Mouse (Mus musculus) limb, embryonic 14.5 days (tissue): ENCODE data around the gene Gm30191. TPM values are rescaled to one million over a fixed set of nuclear protein-coding genes. Genes with fewer than 3 reads are reported as not detected.

ENCODE experiments used
- ATAC-seq: fragments of 200-750 bp; cut with Nextera tagmentation; 2 replicates; pipeline ENCODE4 v1.8.0; 2017; ENCODE audit warnings: low read depth, moderate number of reproducible peaks, moderate TSS enrichment; ENCODE audit not compliant: low FRiP score
- DNase-seq: peaks from one replicate; pipeline ENCODE4 v3.0.0-alpha.2; 2015; ENCODE audit warnings: low spot score
- H3K27ac ChIP-seq: fragments of 300-500 bp; sonication (generic); replicated peaks from 2 replicates; pipeline ENCODE4 v1.5.1; 2014; ENCODE audit warnings: low read depth, mild to moderate bottlenecking, low read length, moderate library complexity, mixed read lengths
- H3K27me3 ChIP-seq: fragments of 300-500 bp; sonication (generic); 2 replicates; pipeline ENCODE4 v1.6.1; 2014; ENCODE audit warnings: low read length, mixed read lengths; ENCODE audit not compliant: control insufficient read depth, insufficient read depth
- H3K36me3 ChIP-seq: fragments of 300-500 bp; sonication (generic); 2 replicates; pipeline ENCODE4 v1.6.1; 2014; ENCODE audit warnings: mild to moderate bottlenecking, low read length, moderate library complexity, mixed read lengths; ENCODE audit not compliant: control insufficient read depth, insufficient read depth
- H3K4me1 ChIP-seq: fragments of 300-500 bp; sonication (generic); 2 replicates; pipeline ENCODE4 v1.6.1; 2014; ENCODE audit warnings: antibody characterized with exemption, low read length, mixed read lengths; ENCODE audit not compliant: control insufficient read depth, insufficient read depth
- H3K4me2 ChIP-seq: fragments of 300-500 bp; sonication (generic); replicated peaks from 2 replicates; pipeline ENCODE4 v1.6.1; 2014; ENCODE audit warnings: low read depth, mild to moderate bottlenecking, low read length, moderate library complexity; ENCODE audit not compliant: severe bottlenecking
- H3K4me3 ChIP-seq: fragments of 300-500 bp; sonication (generic); replicated peaks from 2 replicates; pipeline ENCODE4 v1.5.1; 2014; ENCODE audit warnings: low read length
- H3K9ac ChIP-seq: fragments of 300-500 bp; sonication (generic); 2 replicates; pipeline ENCODE4 v1.6.1; 2014; ENCODE audit warnings: mild to moderate bottlenecking, low read depth, low read length, moderate library complexity; ENCODE audit not compliant: severe bottlenecking
- H3K9me3 ChIP-seq: fragments of 300-500 bp; sonication (generic); 2 replicates; pipeline ENCODE4 v1.6.1; 2016; ENCODE audit warnings: low read length; ENCODE audit not compliant: control insufficient read depth
- POLR2A ChIP-seq: fragments of 200-500 bp; IDR thresholded peaks from 2 replicates; pipeline ENCODE4 v1.8.0; 2012; ENCODE audit warnings: inconsistent platforms, mild to moderate bottlenecking, moderate library complexity, borderline replicate concordance; ENCODE audit not compliant: insufficient read depth, insufficient read length; ENCODE audit errors: extremely low read depth
- WGBS: fragments of 180-500 bp; shearing (Covaris S2); extraction: QIAGEN DNeasy Blood & Tissue Kit; methylation state at CpG from one replicate; pipeline ENCODE4 v1.1.7; 2014; 5-methylcytosine and 5-hydroxymethylcytosine counted together
- polyA plus RNA-seq, 2 experiments: library from polyadenylated mRNA; depleted of rRNA in 1 of 2; stranded (reverse) in 1 of 2; unstranded in 1 of 2; fragments of >200 nt; fragmentation: Nextera tagmentation in 1 of 2; extraction: Ambion mirVana in 1 of 2; gene quantifications; 2 replicates each; pipeline versions ENCODE4 v1.2.1 to v1.2.3; 2012 to 2014

Gm30191 gene
- polyA plus RNA-seq (2012; rRNA removed) (not detected in 2 replicates), polyA plus RNA-seq (2014; fragmentation: Nextera tagmentation; extraction: Ambion mirVana) (not detected in 2 replicates)

DNA sequence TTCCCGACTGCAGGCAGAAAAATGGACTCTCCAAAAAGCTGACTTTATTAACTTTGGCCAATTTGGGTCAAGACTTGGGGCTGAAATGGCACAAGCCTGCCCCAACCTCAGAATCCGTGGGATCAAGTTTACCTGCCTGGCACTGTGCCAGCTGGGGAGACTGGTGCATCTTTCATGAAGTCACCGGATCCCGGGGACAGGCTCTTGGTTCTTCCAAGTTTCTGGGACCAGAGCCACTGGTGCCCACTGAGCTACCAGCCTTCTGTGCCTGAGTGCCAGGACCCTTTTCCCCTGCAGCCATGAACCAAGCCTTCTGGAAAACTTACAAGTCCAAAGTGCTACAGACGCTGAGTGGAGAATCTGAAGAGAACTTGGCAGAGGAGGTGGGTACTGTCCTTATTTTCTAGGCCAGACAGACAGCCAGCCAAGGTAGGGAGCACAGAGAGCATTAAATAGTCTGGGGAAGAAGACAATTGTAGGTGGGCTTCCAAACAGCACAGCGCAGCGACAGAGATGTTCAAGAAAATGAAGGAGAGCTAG, at the start of gene Gm30191:
Gm30191 (plus strand) TSS at position 217 of the 540 bp plus-strand sequence.
- ATAC-seq = no peak
- TF ChIP-seq POLR2A = no peak
- Histone ChIP-seq H3K36me3 (no peaks in the 10 kb centered on the region), H3K27me3 (peaks cover 32% of the 10 kb centered on the region), H3K4me1 (peaks cover 28% of the 10 kb centered on the region), H3K27ac (no peak within 1 kb of the TSS), H3K4me2 (peak within 1 kb of the TSS; percentile 94), H3K9me3 (no peaks in the 10 kb centered on the region), H3K9ac (peak within 1 kb of the TSS; percentile 78), H3K4me3 (peak within 1 kb of the TSS; percentile 76)
- WGBS = 70% methylated on average over 7 of the region's 7 CpGs
- no peak for DNase-seq

DNA sequence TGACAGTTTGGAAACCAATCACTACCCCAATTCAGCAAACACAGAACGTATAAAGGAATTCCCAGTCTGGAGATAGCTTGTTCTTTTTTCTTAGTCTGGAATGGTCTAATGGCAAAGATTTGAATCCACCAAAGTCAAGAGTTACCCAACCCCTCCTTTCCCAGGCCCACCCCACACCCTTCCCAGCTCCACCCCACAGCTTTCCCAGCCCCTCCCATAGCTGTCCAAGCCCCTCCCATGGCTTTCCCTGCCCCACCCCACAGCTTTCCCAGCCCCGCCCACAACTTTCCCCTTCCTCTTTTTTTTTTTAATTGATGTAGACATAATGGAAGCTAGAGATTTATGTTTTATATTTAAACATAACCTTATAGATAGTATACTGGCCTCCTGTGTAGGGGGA, 47.4 kb upstream of the Gm30191 start:
- ATAC-seq (no peak), DNase-seq (no peak)
- H3K4me3 ChIP-seq = no peak overlapping the region
- 76% methylated on average over 2 of the region's 2 CpGs for WGBS
- H3K36me3 ChIP-seq = no peaks in the 10 kb centered on the region
- H3K27ac ChIP-seq = no peak overlapping the region
- H3K27me3 ChIP-seq = no peaks in the 10 kb centered on the region
- H3K9me3 ChIP-seq = no peaks in the 10 kb centered on the region
- no peak overlapping the region for H3K9ac ChIP-seq
- H3K4me2 ChIP-seq = no peak overlapping the region
- H3K4me1 ChIP-seq = no peaks in the 10 kb centered on the region
- no peak for TF ChIP-seq POLR2A

DNA sequence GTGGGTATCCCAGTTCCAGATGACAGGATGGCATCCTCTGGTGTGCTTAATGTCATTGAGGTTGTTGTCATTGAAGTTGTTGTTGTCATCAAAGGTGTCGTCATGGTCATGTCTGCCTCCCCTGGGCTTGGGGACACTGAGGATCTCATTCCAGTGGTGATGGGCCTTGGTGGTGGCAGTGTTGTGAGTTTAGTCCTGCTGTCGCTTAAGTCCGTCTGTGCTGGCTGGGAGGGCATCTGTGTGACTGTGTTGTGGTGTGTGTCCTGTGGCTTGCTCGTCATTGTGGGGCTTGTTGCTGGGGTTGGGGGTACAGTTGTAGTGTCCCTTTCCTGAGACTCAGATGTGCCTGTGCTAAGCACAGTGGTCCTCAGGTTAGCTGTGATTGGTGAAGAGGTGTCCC, 43.8 kb upstream of the Gm30191 start, which contains the start of gene Gm7534:
Gm7534 (minus strand) TSS at position 101 of the 400 bp plus-strand sequence.
- no peak for ATAC-seq
- H3K36me3 ChIP-seq = no peaks in the 10 kb centered on the region
- H3K4me2 ChIP-seq = no peak within 1 kb of the TSS
- no peak for DNase-seq
- no peak within 1 kb of the TSS for H3K9ac ChIP-seq
- no peaks in the 10 kb centered on the region for H3K4me1 ChIP-seq
- H3K27me3 ChIP-seq = no peaks in the 10 kb centered on the region
- H3K27ac ChIP-seq = no peak within 1 kb of the TSS
- H3K9me3 ChIP-seq = no peaks in the 10 kb centered on the region
- no peak for TF ChIP-seq POLR2A
- no peak within 1 kb of the TSS for H3K4me3 ChIP-seq
- WGBS = 87% methylated on average over 4 of the region's 4 CpGs

DNA sequence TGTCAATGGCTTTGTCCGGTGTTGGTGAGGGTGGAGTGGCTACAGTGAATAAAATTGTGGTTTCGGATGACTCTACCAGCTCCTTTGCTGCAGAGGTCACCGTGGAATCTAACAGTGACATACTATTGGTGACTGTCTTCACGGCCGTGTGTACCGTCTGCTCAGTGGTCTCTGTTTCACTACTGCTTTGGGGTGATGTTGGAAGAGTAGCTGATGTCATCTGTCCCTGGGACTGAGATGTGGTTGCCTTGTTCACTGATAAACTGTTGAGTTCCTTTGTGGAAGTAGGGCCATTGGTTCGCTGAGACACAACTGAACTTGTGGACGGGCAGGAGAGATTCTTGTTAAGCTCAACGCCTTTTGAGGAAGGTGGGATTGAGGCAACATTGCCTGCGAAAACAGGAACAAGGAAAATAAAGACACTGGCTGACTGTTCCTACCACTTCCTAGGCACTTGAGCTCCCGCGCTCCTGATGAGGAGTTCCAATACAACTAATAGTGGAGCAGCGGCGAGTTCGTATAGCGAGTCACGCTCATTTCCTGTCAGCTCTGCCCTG, 43.3 kb upstream of the Gm30191 start:
- no peak overlapping the region for H3K4me3 ChIP-seq
- H3K27ac ChIP-seq = no peak overlapping the region
- WGBS = 81% methylated on average over 17 of the region's 17 CpGs
- TF ChIP-seq POLR2A = no peak
- H3K4me1 ChIP-seq = no peaks in the 10 kb centered on the region
- no peak for ATAC-seq
- no peaks in the 10 kb centered on the region for H3K9me3 ChIP-seq
- no peaks in the 10 kb centered on the region for H3K36me3 ChIP-seq
- H3K4me2 ChIP-seq = no peak overlapping the region
- no peak overlapping the region for H3K9ac ChIP-seq
- no peak for DNase-seq
- no peaks in the 10 kb centered on the region for H3K27me3 ChIP-seq

DNA sequence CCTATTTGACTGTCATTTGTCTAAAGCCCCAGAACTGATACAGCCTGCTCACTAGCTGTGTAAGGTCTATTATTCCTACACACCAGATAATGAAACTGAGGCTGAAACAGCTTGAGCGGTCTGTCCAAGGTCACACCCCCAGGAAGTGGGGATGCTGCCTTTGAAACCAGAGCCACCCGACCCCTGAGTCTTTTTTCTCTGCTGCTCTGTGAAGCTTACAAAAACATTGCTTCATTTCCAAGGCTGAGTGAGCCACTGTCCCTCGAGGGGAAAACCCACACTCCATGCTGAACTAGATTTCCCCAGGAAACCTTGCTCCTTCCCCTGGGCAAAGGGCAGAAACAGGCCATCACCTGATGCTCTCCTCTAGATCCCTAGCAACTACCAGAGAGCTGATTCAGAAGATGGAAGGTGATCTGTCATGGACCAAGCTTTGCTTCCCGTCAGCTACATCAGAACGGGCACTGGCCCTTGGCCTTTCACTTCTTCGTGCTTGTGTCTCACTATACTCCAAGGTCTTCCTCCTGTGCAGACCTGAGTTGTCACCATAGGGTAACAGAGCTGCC, 40.2 kb upstream of the Gm30191 start:
- H3K4me3 ChIP-seq = no peak overlapping the region
- ATAC-seq = no peak
- 61% methylated on average over 6 of the region's 6 CpGs for WGBS
- no peak overlapping the region for H3K9ac ChIP-seq
- no peaks in the 10 kb centered on the region for H3K9me3 ChIP-seq
- no peaks in the 10 kb centered on the region for H3K4me1 ChIP-seq
- no peak for DNase-seq
- TF ChIP-seq POLR2A = no peak
- no peaks in the 10 kb centered on the region for H3K27me3 ChIP-seq
- H3K4me2 ChIP-seq = no peak overlapping the region
- no peaks in the 10 kb centered on the region for H3K36me3 ChIP-seq
- no peak overlapping the region for H3K27ac ChIP-seq
